Mouse (Mus musculus) liver, embryonic 14.5 days (tissue): ENCODE measurements at regions not wholly inside any gene's neighbourhood (a gene's known extent, or its start where the extent isn't known, plus 50 kb on each side); places are given as distances from the start of the nearest gene placed in this dataset.

ENCODE experiments used
- ATAC-seq: fragments of 200-750 bp; cut with Nextera tagmentation; 2 replicates; pipeline ENCODE4 v1.8.0; 2017; ENCODE audit warnings: moderate number of reproducible peaks, mild to moderate bottlenecking, moderate library complexity; ENCODE audit not compliant: insufficient read depth
- DNase-seq, 3 experiments: peaks; one replicate each; pipeline ENCODE4 v3.0.0-alpha.2; 2012 to 2013; ENCODE audit warnings: low read depth in 3 of 3, low spot score in 3 of 3
- H3K27ac ChIP-seq: fragments of 300-500 bp; sonication (generic); 2 replicates; pipeline ENCODE4 v1.5.1; 2014; ENCODE audit warnings: moderate library complexity, mild to moderate bottlenecking, control low read depth, inconsistent platforms
- H3K27me3 ChIP-seq: fragments of 300-500 bp; sonication (generic); 2 replicates; pipeline ENCODE4 v1.6.1; 2014; ENCODE audit warnings: mild to moderate bottlenecking, low read length, moderate library complexity; ENCODE audit not compliant: control insufficient read depth, insufficient read depth
- H3K36me3 ChIP-seq: fragments of 300-500 bp; sonication (generic); replicated peaks from 2 replicates; pipeline ENCODE4 v1.6.1; 2014; ENCODE audit warnings: low read depth; ENCODE audit not compliant: control insufficient read depth, insufficient read depth
- H3K4me1 ChIP-seq, 2 experiments: fragments of 200-500 bp in 1 of 2; fragments of 300-500 bp in 1 of 2; sonication (generic) in 1 of 2; replicated peaks; 2 replicates each; pipeline ENCODE4 v1.6.1; 2012 to 2014; ENCODE audit warnings: antibody characterized with exemption in 1 of 2, inconsistent platforms in 1 of 2, low read length in 1 of 2; ENCODE audit not compliant: control insufficient read depth in 2 of 2, insufficient read depth in 2 of 2
- H3K4me2 ChIP-seq: fragments of 300-500 bp; sonication (generic); 2 replicates; pipeline ENCODE4 v1.6.1; 2014; ENCODE audit warnings: low read depth, mild to moderate bottlenecking, control low read depth, moderate library complexity
- H3K4me3 ChIP-seq, 2 experiments: fragments of 200-500 bp in 1 of 2; fragments of 300-500 bp in 1 of 2; sonication (generic) in 1 of 2; 2 replicates each; pipeline ENCODE4 v1.5.1; 2012 to 2014; ENCODE audit warnings: low read depth in 2 of 2, low read length in 2 of 2, mild to moderate bottlenecking in 2 of 2, control low read depth in 1 of 2, inconsistent platforms in 1 of 2, moderate library complexity in 1 of 2; ENCODE audit not compliant: insufficient read depth in 1 of 2
- H3K9ac ChIP-seq: fragments of 300-500 bp; sonication (generic); replicated peaks from 2 replicates; pipeline ENCODE4 v1.6.1; 2014; ENCODE audit warnings: mild to moderate bottlenecking, control low read depth, moderate library complexity
- H3K9me3 ChIP-seq: fragments of 300-500 bp; sonication (generic); 2 replicates; pipeline ENCODE4 v1.6.1; 2016; ENCODE audit warnings: low read length, mixed read lengths; ENCODE audit not compliant: control insufficient read depth
- CTCF ChIP-seq: IDR thresholded peaks from 2 replicates; pipeline ENCODE4 v1.5.1; 2016; ENCODE audit warnings: antibody characterized with exemption, low read depth, control low read depth
- EP300 ChIP-seq: IDR thresholded peaks from 2 replicates; pipeline ENCODE4 v1.6.1; 2016; ENCODE audit warnings: antibody characterized with exemption, low read depth
- WGBS: fragments of 180-500 bp; shearing (Covaris S2); extraction: QIAGEN DNeasy Blood & Tissue Kit; methylation state at CpG from one replicate; pipeline ENCODE4 v1.1.7; 2014; ENCODE audit not compliant: insufficient replicate concordance; 5-methylcytosine and 5-hydroxymethylcytosine counted together

GRCm38 (mm10) chr10:61023431-61023830 is 65.7 kb upstream of the Pcbd1 start:
- ATAC-seq (no peak), DNase-seq (no peak)
- Histone ChIP-seq H3K9me3 (no peaks in the 10 kb centered on the region), H3K4me1 (no peaks in the 10 kb centered on the region), H3K27ac (no peak overlapping the region), H3K36me3 (no peaks in the 10 kb centered on the region), H3K4me3 (no peak overlapping the region), H3K9ac (no peak overlapping the region), H3K27me3 (no peaks in the 10 kb centered on the region), H3K4me2 (no peak overlapping the region)
- TF ChIP-seq CTCF: no peak
- no peak for TF ChIP-seq EP300
- 37% methylated on average over 7 of the region's 7 CpGs for WGBS

GRCm38 (mm10) chr10:61019566-61019965 is 69.6 kb upstream of the Pcbd1 start:
- H3K9me3 ChIP-seq: no peaks in the 10 kb centered on the region
- H3K4me3 ChIP-seq: no peak overlapping the region
- no peak for DNase-seq
- no peak overlapping the region for H3K27ac ChIP-seq
- TF ChIP-seq EP300: no peak
- TF ChIP-seq CTCF: no peak
- H3K9ac ChIP-seq: no peak overlapping the region
- no peaks in the 10 kb centered on the region for H3K36me3 ChIP-seq
- no peaks in the 10 kb centered on the region for H3K27me3 ChIP-seq
- no peak overlapping the region for H3K4me2 ChIP-seq
- WGBS: 10% methylated on average over 2 of the region's 2 CpGs
- ATAC-seq: no peak
- H3K4me1 ChIP-seq: no peaks in the 10 kb centered on the region

GRCm38 (mm10) chr10:61012199-61012695 is 76.9 kb upstream of the Pcbd1 start:
- TF ChIP-seq CTCF: no peak
- no peak for TF ChIP-seq EP300
- Histone ChIP-seq H3K4me2 (no peak overlapping the region), H3K4me3 (no peak overlapping the region), H3K9ac (no peak overlapping the region), H3K36me3 (no peaks in the 10 kb centered on the region), H3K4me1 (no peaks in the 10 kb centered on the region), H3K27me3 (no peaks in the 10 kb centered on the region), H3K9me3 (no peaks in the 10 kb centered on the region), H3K27ac (no peak overlapping the region)
- DNase-seq (no peak), ATAC-seq (no peak)
- 68% methylated on average over 1 of the region's 1 CpGs for WGBS

GRCm38 (mm10) chr10:61010697-61011096 is 78.4 kb upstream of the Pcbd1 start:
- Histone ChIP-seq H3K9ac (no peak overlapping the region), H3K4me2 (no peak overlapping the region), H3K27ac (no peak overlapping the region), H3K36me3 (no peaks in the 10 kb centered on the region), H3K4me3 (no peak overlapping the region), H3K9me3 (no peaks in the 10 kb centered on the region), H3K4me1 (no peaks in the 10 kb centered on the region), H3K27me3 (no peaks in the 10 kb centered on the region)
- no peak for DNase-seq
- TF ChIP-seq CTCF (no peak), EP300 (no peak)
- WGBS: 55% methylated on average over 4 of the region's 4 CpGs
- no peak for ATAC-seq

GRCm38 (mm10) chr10:61007403-61007802 is 81.7 kb upstream of the Pcbd1 start:
- Histone ChIP-seq H3K9me3 (no peaks in the 10 kb centered on the region), H3K9ac (no peak overlapping the region), H3K4me1 (no peaks in the 10 kb centered on the region), H3K27ac (no peak overlapping the region), H3K4me2 (no peak overlapping the region), H3K4me3 (no peak overlapping the region), H3K27me3 (no peaks in the 10 kb centered on the region), H3K36me3 (no peaks in the 10 kb centered on the region)
- no peak for TF ChIP-seq EP300
- TF ChIP-seq CTCF: no peak
- no peak for DNase-seq
- 57% methylated on average over 3 of the region's 3 CpGs for WGBS
- ATAC-seq: no peak
